8 mouse cellular contexts compared by ENCODE assay signal in genomic region chr7:80025391-80026117, GRCm38 (mm10). TPM values are rescaled to one million over a fixed set of nuclear protein-coding genes. Genes with fewer than 3 reads are reported as not detected.
DNase-seq lines count a peak whose midpoint lies in the region; ATAC-seq and TF ChIP-seq lines count a peak whose summit lies in the region.

No protein-coding gene starts in this region.

- H3K27ac ChIP-seq in heart, embryonic 15.5 days = peak overlapping the region; percentile 97
- peak overlapping the region; percentile 93 for H3K27ac ChIP-seq in ES-E14 (ENCODE audit: insufficient read depth, low read depth, low read length, poor library complexity, severe bottlenecking)
- H3K27ac ChIP-seq in forebrain, embryonic 13.5 days = peak overlapping the region; percentile 97
- peak overlapping the region; percentile 93 for H3K27ac ChIP-seq in liver, embryonic 15.5 days (replicated peaks)

- H3K27me3 ChIP-seq in heart, embryonic 15.5 days = no peaks in the 10 kb centered on the region
- H3K27me3 ChIP-seq in forebrain, embryonic 13.5 days = no peaks in the 10 kb centered on the region
- peaks cover 54% of the 10 kb centered on the region for H3K27me3 ChIP-seq in liver, embryonic 15.5 days

- peak overlapping the region; percentile 94 for H3K9ac ChIP-seq in heart, embryonic 15.5 days
- peak overlapping the region; percentile 86 for H3K9ac ChIP-seq in ES-E14 (ENCODE audit: insufficient read depth, low read depth, low read length, poor library complexity, severe bottlenecking)
- peak overlapping the region; percentile 93 for H3K9ac ChIP-seq in forebrain, embryonic 13.5 days
- H3K9ac ChIP-seq in liver, embryonic 15.5 days = peak overlapping the region; percentile 68

- H3K36me3 ChIP-seq in heart, embryonic 15.5 days = no peaks in the 10 kb centered on the region
- H3K36me3 ChIP-seq in ES-E14 (ENCODE audit: control insufficient read depth, insufficient read depth, low read length, poor library complexity, severe bottlenecking) = peaks cover 4% of the 10 kb centered on the region; the same call in 1 of the 2 replicates
- no peaks in the 10 kb centered on the region; the same call in 1 of the 2 replicates for H3K36me3 ChIP-seq in forebrain, embryonic 13.5 days (ENCODE audit: poor library complexity, severe bottlenecking)
- H3K36me3 ChIP-seq in liver, embryonic 15.5 days (replicated peaks) = no peaks in the 10 kb centered on the region

- H3K9me3 ChIP-seq in heart, embryonic 15.5 days (replicated peaks) = no peaks in the 10 kb centered on the region
- no peaks in the 10 kb centered on the region for H3K9me3 ChIP-seq in ES-E14 (ENCODE audit: control insufficient read depth, insufficient read depth, low read depth, low read length)
- H3K9me3 ChIP-seq in forebrain, embryonic 13.5 days (replicated peaks) = no peaks in the 10 kb centered on the region; the same call in 1 of the 2 replicates
- H3K9me3 ChIP-seq in liver, embryonic 15.5 days (replicated peaks) = no peaks in the 10 kb centered on the region

- WGBS in heart, embryonic 15.5 days = under 1% methylated on average over 27 of the region's 28 CpGs
- under 1% methylated on average over 28 of the region's 28 CpGs for WGBS in forebrain, embryonic 13.5 days
- WGBS in liver, embryonic 15.5 days (ENCODE audit: insufficient replicate concordance) = under 1% methylated on average over 28 of the region's 28 CpGs

- peak; percentile 24 for ATAC-seq in heart, embryonic 15.5 days (replicated peaks; ENCODE audit: insufficient number of reproducible peaks, insufficient read depth, low FRiP score, low read depth)
- peak; percentile 22 for ATAC-seq in forebrain, embryonic 13.5 days
- 0 out of 2 replicates have a peak, but pooled peaks have one; percentile 1 for ATAC-seq in liver, embryonic 15.5 days (ENCODE audit: insufficient read depth)

- DNase-seq in heart, adult 11 months = no peak
- no peak for DNase-seq in ES-E14 (ENCODE audit: low read depth, low spot score)
- DNase-seq in thymus, postnatal 36 days = peak; percentile 37 to 48
- no peak for DNase-seq in layer of hippocampus, postnatal 36 days
- no peak for DNase-seq in kidney, adult 9 months

- H3K4me2 ChIP-seq in heart, embryonic 15.5 days = peak overlapping the region; percentile 92
- peak overlapping the region; percentile 89 for H3K4me2 ChIP-seq in forebrain, embryonic 13.5 days
- H3K4me2 ChIP-seq in liver, embryonic 15.5 days = peak overlapping the region; percentile 94

- peaks cover 33% of the 10 kb centered on the region for H3K4me1 ChIP-seq in heart, embryonic 15.5 days (replicated peaks)
- peaks cover 8 to 16% of the 10 kb centered on the region in 2 experiments for H3K4me1 ChIP-seq in ES-E14 (ENCODE audit: control insufficient read depth in 2 of 2, insufficient read depth in 2 of 2, low read length in 2 of 2, poor library complexity in 1 of 2)
- H3K4me1 ChIP-seq in forebrain, embryonic 13.5 days = peaks cover 41% of the 10 kb centered on the region
- H3K4me1 ChIP-seq in liver, embryonic 15.5 days (replicated peaks) = peaks cover 53% of the 10 kb centered on the region

- peak overlapping the region; percentile 94 for H3K4me3 ChIP-seq in heart, embryonic 15.5 days
- H3K4me3 ChIP-seq in ES-E14 (ENCODE audit: insufficient read depth in 1 of 2, low read depth in 1 of 2, low read length in 2 of 2, poor library complexity in 1 of 2, severe bottlenecking in 1 of 2) = peak overlapping the region; percentile 72 to 81
- H3K4me3 ChIP-seq in forebrain, embryonic 13.5 days = peak overlapping the region; percentile 82
- peak overlapping the region; percentile 72 for H3K4me3 ChIP-seq in liver, embryonic 15.5 days (replicated peaks)

- in situ Hi-C loops in ES-E14 (cut with MboI; ENCODE audit: low sequenced_read_pairs in 2 of 2, unreplicated experiment in 2 of 2) = no loop called here

TF ChIP-seq in ES-E14, 5 proteins besides CTCF, POLR2A, EP300 and RAD21:
- TF ChIP-seq CHD2 (IDR thresholded peaks at IDR 0.05; ENCODE audit: low read depth, low read length) = no peak
- no peak for TF ChIP-seq MAFK (IDR thresholded peaks at IDR 0.05; ENCODE audit: insufficient read depth, low read depth, low read length)
- TF ChIP-seq ZC3H11A (IDR thresholded peaks at IDR 0.05; ENCODE audit: borderline replicate concordance, low read depth, low read length) = no peak
- TF ChIP-seq HCFC1 (IDR thresholded peaks at IDR 0.05; ENCODE audit: borderline replicate concordance, insufficient read depth, low read length) = no peak
- no peak for TF ChIP-seq ZNF384 (IDR thresholded peaks at IDR 0.05; ENCODE audit: low read depth, low read length)

RNA-seq across cellular contexts. Expression of gene Zfp710, which starts 0.9 kb away (rescaled TPM):
- 9.4 and 13.6 TPM in 2 replicates for polyA plus RNA-seq in heart, embryonic 15.5 days (2015; fragmentation: Nextera tagmentation; extraction: Ambion mirVana)
- total RNA-seq in ES-E14 (2012; rRNA removed) = 39.8 and 54.2 TPM in 2 replicates
- polyA plus RNA-seq in forebrain, embryonic 13.5 days (2015; fragmentation: Nextera tagmentation; extraction: Ambion mirVana) = 20.6 and 23.1 TPM in 2 replicates
- 5.6 and 7.4 TPM in 2 replicates for polyA plus RNA-seq in liver, embryonic 15.5 days (2015; fragmentation: Nextera tagmentation; extraction: Ambion mirVana)
- total RNA-seq in layer of hippocampus, postnatal 36 days (2021) = 10 to 100 TPM; 21.7 to 23.1 TPM

Comparison
In these comparisons a context has a peak if more than half of its experiments do, and no peak if none do; other contexts are left out.
1. DNase-seq: peak in thymus, postnatal 36 days (2 of 2); none in heart, adult 11 months (single experiment), ES-E14 (single experiment), layer of hippocampus, postnatal 36 days (0 of 2) and kidney, adult 9 months (single experiment).
2. Peak in every context shown above with its lines, with median percentiles within 50 percentile points of each other: ATAC-seq, H3K27ac ChIP-seq, H3K4me2 ChIP-seq, H3K4me3 ChIP-seq and H3K9ac ChIP-seq.